Mouse (Mus musculus) stomach, embryonic 14.5 days (tissue): ENCODE results near the gene Rpp25l. TPM values are rescaled to one million over a fixed set of nuclear protein-coding genes. Genes with fewer than 3 reads are reported as not detected.
"Not testable (repeated sequence)": the region's sequence is repeated elsewhere in the genome, so short reads cannot be mapped to it uniquely, and the experiment has no call there.

Source experiments
- ATAC-seq: fragments of 200-750 bp; cut with Nextera tagmentation; 2 replicates; pipeline ENCODE4 v1.8.0; 2017; ENCODE audit warnings: low read depth, moderate TSS enrichment; ENCODE audit not compliant: insufficient number of reproducible peaks, insufficient read depth, low FRiP score
- H3K27ac ChIP-seq: fragments of 300-500 bp; sonication (generic); 2 replicates; pipeline ENCODE4 v1.5.1; 2014; ENCODE audit warnings: mild to moderate bottlenecking, low read length, moderate library complexity, mixed read lengths
- H3K27me3 ChIP-seq: fragments of 300-500 bp; sonication (generic); 2 replicates; pipeline ENCODE4 v1.6.1; 2014; ENCODE audit warnings: low read length, control low read depth, mixed read lengths; ENCODE audit not compliant: control insufficient read depth, insufficient read depth
- H3K36me3 ChIP-seq: fragments of 300-500 bp; sonication (generic); 2 replicates; pipeline ENCODE4 v1.6.1; 2014; ENCODE audit warnings: mild to moderate bottlenecking, control low read depth, low read length, moderate library complexity, mixed read lengths; ENCODE audit not compliant: control insufficient read depth, insufficient read depth
- H3K4me1 ChIP-seq: fragments of 300-500 bp; sonication (generic); 2 replicates; pipeline ENCODE4 v1.6.1; 2014; ENCODE audit warnings: low read length, control low read depth, mixed read lengths; ENCODE audit not compliant: control insufficient read depth, insufficient read depth
- H3K4me2 ChIP-seq: fragments of 300-500 bp; sonication (generic); replicated peaks from 2 replicates; pipeline ENCODE4 v1.6.1; 2014; ENCODE audit warnings: low read depth, low read length, control low read depth
- H3K4me3 ChIP-seq: fragments of 300-500 bp; sonication (generic); 2 replicates; pipeline ENCODE4 v1.5.1; 2014; ENCODE audit warnings: low read depth, low read length, control low read depth
- H3K9ac ChIP-seq: fragments of 300-500 bp; sonication (generic); replicated peaks from 2 replicates; pipeline ENCODE4 v1.6.1; 2014; ENCODE audit warnings: low read depth, mild to moderate bottlenecking, control low read depth, low read length, moderate library complexity, mixed read lengths
- H3K9me3 ChIP-seq: fragments of 300-500 bp; sonication (generic); 2 replicates; pipeline ENCODE4 v1.6.1; 2016; ENCODE audit warnings: low read depth, low read length, control low read depth; ENCODE audit not compliant: control insufficient read depth
- WGBS: fragments of 180-500 bp; shearing (Covaris S2); extraction: QIAGEN DNeasy Blood & Tissue Kit; methylation state at CpG from one replicate; pipeline ENCODE4 v1.1.7; 2014; 5-methylcytosine and 5-hydroxymethylcytosine counted together
- polyA plus RNA-seq: library from polyadenylated mRNA; unstranded; fragments of >200 nt; fragmentation: Nextera tagmentation; extraction: Ambion mirVana; gene quantifications from 2 replicates; pipeline ENCODE4 v1.2.1, GENCODE M21; 2014

Gene Rpp25l
- polyA plus RNA-seq, 1 experiment from 2014 or later = 71.5 TPM

- not testable (repeated sequence) for H3K36me3 ChIP-seq, H3K27me3 ChIP-seq, H3K9ac ChIP-seq, H3K9me3 ChIP-seq, ATAC-seq, H3K4me3 ChIP-seq
- Histone ChIP-seq H3K4me1 (peaks cover 21% of the 10 kb centered on the region), H3K27ac (peak overlapping the region; percentile 10; the same call in 1 of the 2 replicates), H3K4me2 (peak overlapping the region; percentile 22; the same call in 1 of the 2 replicates)
- WGBS = 7% methylated on average over 20 of the region's 27 CpGs
Observed at GRCm38 (mm10) chr4:41684131-41684930, 29.0 kb downstream of the Rpp25l start.

DNA sequence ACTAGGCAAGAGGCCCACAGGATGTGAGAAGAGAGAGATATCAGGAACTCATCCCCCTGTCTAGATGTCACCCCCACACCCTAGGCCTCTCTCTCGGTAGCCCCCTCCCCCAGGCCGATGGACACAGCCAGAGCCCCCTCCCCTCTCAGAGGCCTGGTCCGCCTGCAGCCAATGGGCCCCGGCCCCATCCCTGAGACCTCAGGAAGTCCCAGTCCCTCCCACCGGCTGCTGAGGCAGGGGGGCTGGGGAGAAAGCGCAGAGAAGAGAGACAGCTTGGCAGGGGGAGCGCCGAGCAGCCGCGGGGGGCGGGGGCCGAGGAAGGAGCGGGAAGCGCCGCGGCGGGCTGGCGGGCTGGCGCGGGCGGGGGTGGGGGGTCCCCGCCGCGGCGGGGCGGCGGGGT lies 30.0 kb downstream of the Rpp25l start:
- not testable (repeated sequence) for H3K4me3 ChIP-seq, H3K27me3 ChIP-seq, H3K27ac ChIP-seq, H3K9me3 ChIP-seq, H3K36me3 ChIP-seq, H3K9ac ChIP-seq
- peak; percentile 50; the same call in 1 of the 2 replicates for ATAC-seq
- Histone ChIP-seq H3K4me2 (0 out of 2 replicates have a peak overlapping the region, but pooled peaks have one; percentile 20), H3K4me1 (peaks cover 24% of the 10 kb centered on the region)
- 0% methylated on average over 2 of the region's 27 CpGs for WGBS

DNA sequence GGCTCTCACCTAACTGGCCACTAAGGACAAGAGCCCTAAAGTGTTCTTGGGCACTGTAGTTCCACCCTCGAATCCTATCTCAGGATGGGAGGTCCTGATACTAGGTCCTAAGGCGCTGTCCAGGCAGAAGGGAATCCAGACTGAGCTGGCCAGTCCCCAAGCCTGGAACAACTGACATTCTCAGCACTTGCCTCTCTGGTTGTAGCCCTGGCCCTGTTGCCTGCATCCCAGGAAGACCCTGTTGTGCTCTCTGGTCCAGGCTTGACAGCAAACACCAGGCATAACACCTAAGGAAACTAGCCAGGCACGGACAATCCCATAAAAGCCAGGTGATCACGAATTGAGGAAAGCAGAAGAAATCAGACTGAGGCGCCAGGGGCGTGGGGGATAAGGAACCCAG lies 30.5 kb downstream of the Rpp25l start:
- Histone ChIP-seq H3K9ac (no peak overlapping the region), H3K27ac (peak overlapping the region; percentile 74; the same call in 1 of the 2 replicates), H3K4me3 (no peak overlapping the region), H3K4me1 (peaks cover 25% of the 10 kb centered on the region), H3K27me3 (no peaks in the 10 kb centered on the region), H3K9me3 (no peaks in the 10 kb centered on the region), H3K4me2 (0 out of 2 replicates have a peak overlapping the region, but pooled peaks have one; percentile 4), H3K36me3 (no peaks in the 10 kb centered on the region)
- 21% methylated on average over 6 of the region's 6 CpGs for WGBS
- no peak for ATAC-seq

- no peak overlapping the region for H3K4me2 ChIP-seq
- H3K27me3 ChIP-seq = no peaks in the 10 kb centered on the region
- H3K27ac ChIP-seq = no peak overlapping the region
- peaks cover 34% of the 10 kb centered on the region for H3K4me1 ChIP-seq
- H3K9me3 ChIP-seq = no peaks in the 10 kb centered on the region
- H3K4me3 ChIP-seq = no peak overlapping the region
- ATAC-seq = no peak
- no peak overlapping the region for H3K9ac ChIP-seq
- H3K36me3 ChIP-seq = no peaks in the 10 kb centered on the region
- WGBS = 57% methylated on average over 10 of the region's 10 CpGs
Observed at GRCm38 (mm10) chr4:41681947-41682346, 31.4 kb downstream of the Rpp25l start.

DNA sequence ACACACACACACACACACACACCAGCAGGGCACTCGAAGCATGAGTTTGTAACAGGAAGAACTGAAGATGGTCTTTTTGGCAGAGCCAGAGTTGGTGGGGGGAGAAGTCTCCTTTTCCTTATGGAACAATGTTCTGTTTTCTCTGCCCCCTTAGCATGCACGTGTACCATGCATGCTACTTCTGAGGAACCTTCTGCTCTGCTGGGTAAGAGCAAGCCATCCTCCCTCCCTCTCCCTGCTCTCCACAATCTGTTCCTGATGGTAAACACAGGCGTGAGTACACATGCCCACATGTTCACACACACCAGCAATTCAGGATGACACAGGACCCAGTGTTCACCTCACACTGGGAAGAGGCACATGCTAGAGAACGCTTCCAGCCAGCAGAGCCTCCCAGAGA lies 32.2 kb downstream of the Rpp25l start:
- peaks cover 41% of the 10 kb centered on the region for H3K4me1 ChIP-seq
- no peaks in the 10 kb centered on the region for H3K27me3 ChIP-seq

GRCm38 (mm10) chr4:41679291-41679690 lies 34.0 kb downstream of the Rpp25l start:
- WGBS = 56% methylated on average over 1 of the region's 2 CpGs
- H3K27ac ChIP-seq = no peak overlapping the region
- peak; percentile 56; the same call in 1 of the 2 replicates for ATAC-seq

More for the DNA sequence above, 32.2 kb downstream of the Rpp25l start:
- H3K4me3 ChIP-seq = no peak overlapping the region
- H3K9me3 ChIP-seq = no peaks in the 10 kb centered on the region
- no peaks in the 10 kb centered on the region for H3K36me3 ChIP-seq
- 49% methylated on average over 4 of the region's 4 CpGs for WGBS
- H3K4me2 ChIP-seq = no peak overlapping the region
- no peak overlapping the region for H3K27ac ChIP-seq
- ATAC-seq = no peak
- H3K9ac ChIP-seq = no peak overlapping the region

DNA sequence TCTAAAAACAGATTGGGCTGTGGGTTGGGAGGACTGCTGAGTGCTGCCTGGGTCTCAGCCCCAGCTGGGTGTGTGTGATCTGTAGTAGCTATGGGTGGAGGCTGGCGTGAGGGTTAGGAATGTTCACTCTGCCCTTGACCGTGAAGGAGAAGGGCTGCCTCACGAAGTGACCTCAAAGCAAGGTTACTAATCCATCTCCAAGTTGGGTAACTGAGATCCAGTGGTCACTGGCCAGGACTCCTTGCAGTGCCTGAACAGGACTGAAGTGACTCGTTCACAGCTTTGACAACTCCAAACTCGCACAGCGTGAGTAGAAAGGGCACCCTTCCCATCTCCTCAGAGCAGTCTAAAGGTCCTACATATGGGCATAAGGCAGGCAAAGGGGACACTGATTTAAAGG lies 34.5 kb downstream of the Rpp25l start:
- H3K4me1 ChIP-seq = peaks cover 44% of the 10 kb centered on the region
- H3K36me3 ChIP-seq = no peaks in the 10 kb centered on the region
- ATAC-seq = no peak
- no peaks in the 10 kb centered on the region for H3K27me3 ChIP-seq
- no peak overlapping the region for H3K9ac ChIP-seq
- no peak overlapping the region for H3K4me3 ChIP-seq
- H3K9me3 ChIP-seq = no peaks in the 10 kb centered on the region
- H3K27ac ChIP-seq = no peak overlapping the region
- WGBS = 65% methylated on average over 6 of the region's 6 CpGs
- H3K4me2 ChIP-seq = no peak overlapping the region

More at GRCm38 (mm10) chr4:41679291-41679690, 34.0 kb downstream of the Rpp25l start:
- Histone ChIP-seq H3K27me3 (no peaks in the 10 kb centered on the region), H3K36me3 (no peaks in the 10 kb centered on the region), H3K9ac (no peak overlapping the region), H3K4me2 (no peak overlapping the region), H3K4me3 (no peak overlapping the region), H3K4me1 (peaks cover 44% of the 10 kb centered on the region), H3K9me3 (no peaks in the 10 kb centered on the region)

DNA sequence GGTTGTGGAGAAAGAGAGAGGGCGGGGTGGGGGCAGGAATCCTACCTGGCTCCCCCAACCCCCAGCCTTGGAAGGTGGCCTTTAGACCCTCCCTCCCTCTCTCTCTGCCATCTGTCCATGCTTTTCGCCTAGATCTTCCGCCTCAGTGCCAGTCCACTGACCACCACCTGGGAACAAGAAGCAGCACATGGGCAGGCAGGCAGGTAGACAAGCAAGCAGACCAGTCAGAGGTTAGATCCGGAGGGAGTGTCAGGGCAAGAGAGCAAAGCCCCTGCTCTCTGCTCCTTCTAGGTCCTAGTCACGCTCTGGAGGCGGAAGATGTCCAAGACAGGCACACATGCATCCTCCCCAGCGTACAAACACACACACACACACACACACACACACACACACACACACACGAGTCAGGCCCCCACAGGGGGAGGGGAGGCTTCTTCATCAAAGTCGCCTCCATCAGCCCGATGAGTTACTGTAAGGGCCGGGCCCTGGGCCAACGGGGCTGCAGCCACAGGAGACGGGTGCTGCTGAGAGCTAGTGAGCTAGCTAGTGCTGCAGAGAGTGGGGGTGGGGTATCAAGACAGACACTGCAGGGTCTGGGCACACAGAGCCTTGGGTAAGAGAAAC lies 36.2 kb downstream of the Rpp25l start:
- Histone ChIP-seq H3K27ac (peak overlapping the region; percentile 15; the same call in 1 of the 2 replicates), H3K4me2 (no peak overlapping the region), H3K9ac (no peak overlapping the region), H3K36me3 (no peaks in the 10 kb centered on the region), H3K9me3 (no peaks in the 10 kb centered on the region), H3K4me1 (peaks cover 42% of the 10 kb centered on the region), H3K4me3 (no peak overlapping the region), H3K27me3 (no peaks in the 10 kb centered on the region)
- WGBS = 42% methylated on average over 12 of the region's 13 CpGs
- peak; percentile 18; the same call in 1 of the 2 replicates for ATAC-seq
